Comparison of ENCODE assay signal across 8 mouse cellular contexts in genomic region chr13:53426507-53426906, GRCm38 (mm10). TPM values are rescaled to one million over a fixed set of nuclear protein-coding genes. Genes with fewer than 3 reads are reported as not detected.
A peak's percentile ranks its signal among the peaks of the same experiment; 100 is the strongest.
DNase-seq lines count a peak whose midpoint lies in the region; ATAC-seq and TF ChIP-seq lines count a peak whose summit lies in the region.

No protein-coding gene starts in this region.

- peak; percentile 68 to 70 for DNase-seq in CD8-positive naive resting alpha-beta T cell, adult 2 months (ENCODE audit: low read depth in 2 of 2, low spot score in 2 of 2)
- peak; percentile 47 for DNase-seq in Patski (ENCODE audit: low read depth, low spot score)
- peak; percentile 70 for DNase-seq in cerebellum, adult 9-11 months
- DNase-seq in gastrocnemius, postnatal 14 days = peak; percentile 80
- DNase-seq in layer of hippocampus, adult 18-20 months (ENCODE audit: low spot score in 2 of 2) = peak; percentile 62 to 90
- peak; percentile 88 for DNase-seq in lung, postnatal 10 days
- peak; percentile 90 for DNase-seq in right cerebral cortex, postnatal 4 days
- peak; percentile 52 for DNase-seq in yolk sac, embryonic 10.5 days (ENCODE audit: low spot score)

- POLR2A ChIA-PET in Patski (lab: Charles Lee) = no interaction called here

- in situ Hi-C loops in Patski (cut with MboI; ENCODE audit: low pct_unique_long_range_greater_than_20kb) = loop anchor here (10.0 kb wide), 1 partner anchor 312 kb away; no protein-coding TSS in a partner anchor

- intact Hi-C loops in gastrocnemius, postnatal 14 days (cut with DNase I; ENCODE audit: low total_unique reads) = no loop called here

- ATAC-seq in Patski = peak; percentile 73

- peak; percentile 99 for TF ChIP-seq CTCF in Patski (IDR thresholded peaks at IDR 0.05)

- CTCF ChIA-PET in Patski (lab: Charles Lee) = interaction anchor here (0.6 to 3.2 kb wide), 20 partner anchors 9 to 534 kb away, joined by 3 to 23 read pairs (median 4); no protein-coding TSS in a partner anchor

- peaks cover 11% of the 10 kb centered on the region for H3K27me3 ChIP-seq in Patski

RNA-seq across cellular contexts. Expression of gene Msx2, which starts 46.4 kb away (rescaled TPM):
- polyA plus RNA-seq in Patski (2021) = not detected
- total RNA-seq in gastrocnemius, postnatal 14 days (2021) = under 1 TPM in 1 of 2 experiments, not detected in 1; 0.18 TPM
- total RNA-seq in layer of hippocampus, adult 18-20 months (2021) = under 1 TPM; 0.32 to 0.38 TPM

RNA-seq across cellular contexts. Expression of gene Sptlc1, which starts 49.3 kb away (rescaled TPM):
- 41.1 TPM for polyA plus RNA-seq in Patski (2021)
- 10 to 100 TPM in 1 of 2 experiments, 1 to 10 TPM in 1; 9.5 to 11.1 TPM for total RNA-seq in gastrocnemius, postnatal 14 days (2021)
- 10 to 100 TPM; 29.3 to 30.5 TPM for total RNA-seq in layer of hippocampus, adult 18-20 months (2021)

Comparison
In these comparisons a context has a peak if more than half of its experiments do, and no peak if none do; other contexts are left out.
1. Peak in every context shown above with its lines: DNase-seq and ATAC-seq.